Mouse (Mus musculus) MEL (cell line): ENCODE measurements around the gene Krt4. TPM values are rescaled to one million over a fixed set of nuclear protein-coding genes. Genes with fewer than 3 reads are reported as not detected.

Experiments
- DNase-seq: peaks from one replicate; pipeline ENCODE4 v3.0.0; 2011; ENCODE audit warnings: low read depth, low spot score
- H3K27ac ChIP-seq: 2 replicates; pipeline ENCODE4 v1.5.1; 2012; ENCODE audit warnings: low read depth, mild to moderate bottlenecking, control low read depth, low read length, moderate library complexity; ENCODE audit not compliant: control insufficient read depth
- H3K27me3 ChIP-seq, 2 experiments: fragments of 150-350 bp in 1 of 2; sonication (generic) in 1 of 2; 2 replicates each; pipeline ENCODE4 v1.6.1; 2012; ENCODE audit warnings: low read length in 2 of 2, mild to moderate bottlenecking in 2 of 2, improper control_type of control experiment in 1 of 2, moderate library complexity in 1 of 2; ENCODE audit not compliant: insufficient read depth in 2 of 2, control insufficient read depth in 1 of 2
- H3K36me3 ChIP-seq, 2 experiments: 2 replicates each; pipeline ENCODE4 v1.6.1; 2012 to 2014; ENCODE audit warnings: low read length in 2 of 2, improper control_type of control experiment in 1 of 2, inconsistent platforms in 1 of 2, mild to moderate bottlenecking in 1 of 2; ENCODE audit not compliant: insufficient read depth in 2 of 2, control insufficient read depth in 1 of 2
- H3K4me1 ChIP-seq, 2 experiments: fragments of 150-350 bp in 1 of 2; sonication (generic) in 1 of 2; 2 replicates each; pipeline ENCODE4 v1.6.1; 2012; ENCODE audit warnings: low read length in 2 of 2, improper control_type of control experiment in 1 of 2, mild to moderate bottlenecking in 1 of 2; ENCODE audit not compliant: insufficient read depth in 2 of 2, control insufficient read depth in 1 of 2
- H3K4me3 ChIP-seq, 2 experiments: fragments of 150-350 bp in 1 of 2; sonication (generic) in 1 of 2; 2 replicates each; pipeline ENCODE4 v1.5.1; 2012; ENCODE audit warnings: low read depth in 2 of 2, low read length in 2 of 2, mild to moderate bottlenecking in 2 of 2, moderate library complexity in 2 of 2, control low read depth in 1 of 2, improper control_type of control experiment in 1 of 2; ENCODE audit not compliant: control insufficient read depth in 1 of 2, insufficient read depth in 1 of 2
- H3K79me2 ChIP-seq: 2 replicates; pipeline ENCODE4 v1.6.1; 2012; ENCODE audit warnings: mild to moderate bottlenecking, low read length, moderate library complexity; ENCODE audit not compliant: control insufficient read depth, poor library complexity, insufficient read depth
- H3K9ac ChIP-seq: 2 replicates; pipeline ENCODE4 v1.6.1; 2012; ENCODE audit warnings: low read depth, mild to moderate bottlenecking, control low read depth, low read length, moderate library complexity; ENCODE audit not compliant: control insufficient read depth, poor library complexity, severe bottlenecking
- H3K9me3 ChIP-seq: fragments of 150-350 bp; sonication (generic); replicated peaks from 2 replicates; pipeline ENCODE4 v1.6.1; 2012; ENCODE audit warnings: mild to moderate bottlenecking, low read length, improper control_type of control experiment, moderate library complexity; ENCODE audit not compliant: insufficient read depth
- CHD2 ChIP-seq: IDR thresholded peaks from 2 replicates; pipeline ENCODE4 v1.6.1; 2011; ENCODE audit warnings: low read length, improper control_type of control experiment
- ELF1 ChIP-seq: IDR thresholded peaks from 2 replicates; pipeline ENCODE4 v1.6.1; 2014; ENCODE audit warnings: low read depth, mild to moderate bottlenecking, inconsistent platforms, low read length, improper control_type of control experiment, moderate library complexity
- EP300 ChIP-seq, 2 experiments: IDR thresholded peaks; 2 replicates each; pipeline ENCODE4 v1.6.1; 2011; ENCODE audit warnings: improper control_type of control experiment in 2 of 2, low read length in 2 of 2, low read depth in 1 of 2, mild to moderate bottlenecking in 1 of 2
- ETS1 ChIP-seq: IDR thresholded peaks from 2 replicates; pipeline ENCODE4 v1.6.1; 2012; ENCODE audit warnings: low read depth, mild to moderate bottlenecking, inconsistent platforms, low read length, improper control_type of control experiment, moderate library complexity
- GABPA ChIP-seq: IDR thresholded peaks from 2 replicates; pipeline ENCODE4 v1.6.1; 2012; ENCODE audit warnings: low read depth, mild to moderate bottlenecking, inconsistent platforms, low read length, improper control_type of control experiment, moderate library complexity
- GATA1 ChIP-seq: IDR thresholded peaks from 2 replicates; pipeline ENCODE4 v1.6.1; 2011; ENCODE audit warnings: low read depth, low read length, improper control_type of control experiment
- HCFC1 ChIP-seq: IDR thresholded peaks from 2 replicates; pipeline ENCODE4 v1.6.1; 2012; ENCODE audit warnings: low read depth, mild to moderate bottlenecking, inconsistent platforms, low read length, improper control_type of control experiment, moderate library complexity
- JUND ChIP-seq: IDR thresholded peaks from 2 replicates; pipeline ENCODE4 v1.6.1; 2011; ENCODE audit warnings: low read depth, mild to moderate bottlenecking, improper control_type of control experiment, low read length
- KAT2A ChIP-seq: conservative IDR thresholded peaks from 2 replicates; pipeline ENCODE4 v1.6.1; 2012; ENCODE audit warnings: low read depth, low read length, improper control_type of control experiment, inconsistent platforms
- MAFK ChIP-seq: IDR thresholded peaks from 2 replicates; pipeline ENCODE4 v1.6.1; 2011; ENCODE audit warnings: low read depth, mild to moderate bottlenecking, low read length, improper control_type of control experiment, borderline replicate concordance
- MAX ChIP-seq: IDR thresholded peaks from 2 replicates; pipeline ENCODE4 v1.6.1; 2011; ENCODE audit warnings: low read length, improper control_type of control experiment
- MAZ ChIP-seq: IDR thresholded peaks from 2 replicates; pipeline ENCODE4 v1.6.1; 2012; ENCODE audit warnings: low read depth, mild to moderate bottlenecking, inconsistent platforms, low read length, improper control_type of control experiment
- MEF2A ChIP-seq: IDR thresholded peaks from 2 replicates; pipeline ENCODE4 v1.6.1; 2014; ENCODE audit warnings: low read depth, mild to moderate bottlenecking, inconsistent platforms, low read length, improper control_type of control experiment; ENCODE audit not compliant: poor library complexity, insufficient replicate concordance, severe bottlenecking; ENCODE audit errors: extremely low read depth
- MXI1 ChIP-seq: IDR thresholded peaks from 2 replicates; pipeline ENCODE4 v1.6.1; 2011; ENCODE audit warnings: mild to moderate bottlenecking, low read depth, low read length, improper control_type of control experiment
- MYC ChIP-seq: IDR thresholded peaks from 2 replicates; pipeline ENCODE4 v1.6.1; 2011; ENCODE audit warnings: low read depth, mild to moderate bottlenecking, low read length, improper control_type of control experiment, moderate library complexity
- NRF1 ChIP-seq: IDR thresholded peaks from 2 replicates; pipeline ENCODE4 v1.6.1; 2014; ENCODE audit warnings: low read depth, mild to moderate bottlenecking, inconsistent platforms, low read length, improper control_type of control experiment, moderate library complexity; ENCODE audit not compliant: poor library complexity, insufficient read depth, severe bottlenecking
- POLR2A ChIP-seq, 2 experiments: IDR thresholded peaks; 2 replicates each; pipeline ENCODE4 v1.6.1; 2011 to 2012; ENCODE audit warnings: low read length in 2 of 2, mild to moderate bottlenecking in 2 of 2, control low read depth in 1 of 2, improper control_type of control experiment in 1 of 2, low read depth in 1 of 2, moderate library complexity in 1 of 2; ENCODE audit not compliant: control insufficient read depth in 1 of 2, insufficient read depth in 1 of 2, poor library complexity in 1 of 2
- POLR2AphosphoS2 ChIP-seq: IDR thresholded peaks from 2 replicates; pipeline ENCODE4 v1.6.1; 2011; ENCODE audit warnings: low read length, improper control_type of control experiment
- POLR2AphosphoS5 ChIP-seq: IDR thresholded peaks from 2 replicates; pipeline ENCODE4 v1.6.1; 2012; ENCODE audit warnings: low read depth, borderline replicate concordance, mild to moderate bottlenecking, inconsistent platforms, low read length, moderate library complexity, mixed read lengths
- RCOR1 ChIP-seq: IDR thresholded peaks from 2 replicates; pipeline ENCODE4 v1.6.1; 2012; ENCODE audit warnings: low read depth, mild to moderate bottlenecking, inconsistent platforms, low read length, improper control_type of control experiment
- SIN3A ChIP-seq: IDR thresholded peaks from 2 replicates; pipeline ENCODE4 v1.6.1; 2012; ENCODE audit warnings: low read length, improper control_type of control experiment, inconsistent platforms
- TAL1 ChIP-seq: IDR thresholded peaks from 2 replicates; pipeline ENCODE4 v1.6.1; 2012; ENCODE audit warnings: mild to moderate bottlenecking, inconsistent platforms, low read length, moderate library complexity, mixed read lengths
- TBP ChIP-seq: IDR thresholded peaks from 2 replicates; pipeline ENCODE4 v1.8.0; 2011; ENCODE audit warnings: low read depth, low read length, improper control_type of control experiment
- TCF12 ChIP-seq: IDR thresholded peaks from 2 replicates; pipeline ENCODE4 v1.6.1; 2014; ENCODE audit warnings: low read depth, mild to moderate bottlenecking, inconsistent platforms, low read length, improper control_type of control experiment, moderate library complexity
- UBTF ChIP-seq: IDR thresholded peaks from 2 replicates; pipeline ENCODE4 v1.6.1; 2012; ENCODE audit warnings: low read depth, mild to moderate bottlenecking, inconsistent platforms, low read length, improper control_type of control experiment, moderate library complexity, borderline replicate concordance; ENCODE audit not compliant: insufficient read depth
- USF1 ChIP-seq: IDR thresholded peaks from 2 replicates; pipeline ENCODE4 v1.6.1; 2014; ENCODE audit warnings: low read depth, mild to moderate bottlenecking, inconsistent platforms, low read length, improper control_type of control experiment, moderate library complexity
- ZC3H11A ChIP-seq: IDR thresholded peaks from 2 replicates; pipeline ENCODE4 v1.6.1; 2012; ENCODE audit warnings: low read depth, mild to moderate bottlenecking, inconsistent platforms, low read length, improper control_type of control experiment
- ZKSCAN1 ChIP-seq: IDR thresholded peaks from 2 replicates; pipeline ENCODE4 v1.6.1; 2012; ENCODE audit warnings: low read depth, mild to moderate bottlenecking, inconsistent platforms, low read length, improper control_type of control experiment, moderate library complexity
- ZNF384 ChIP-seq: IDR thresholded peaks from 2 replicates; pipeline ENCODE4 v1.6.1; 2012; ENCODE audit warnings: low read depth, mild to moderate bottlenecking, inconsistent platforms, low read length, improper control_type of control experiment
- polyA plus RNA-seq, 2 experiments: library from polyadenylated mRNA; stranded (reverse) in 1 of 2; unstranded in 1 of 2; fragments of >175 nt in 1 of 2; fragments of >200 nt in 1 of 2; gene quantifications; 2 replicates each; pipeline versions ENCODE4 v1.2.1 to v1.2.4; 2012; ENCODE audit warnings: low replicate concordance in 2 of 2, low read depth in 1 of 2; ENCODE audit not compliant: insufficient read length in 2 of 2, insufficient read depth in 1 of 2, missing spikeins in 1 of 2
- total RNA-seq: library from RNA; depleted of rRNA; stranded (reverse); fragments of 300-350 nt; gene quantifications from 2 replicates; pipeline ENCODE4 v1.2.3, GENCODE M21; 2012

Krt4 gene
- total and polyA plus RNA-seq, 3 experiments = not detected

GRCm38 (mm10) chr15:101874383-101874782, 50.2 kb downstream of the Krt4 start:
- no peak overlapping the region for H3K27ac ChIP-seq
- H3K36me3 ChIP-seq = peaks cover 0 to 4% of the 10 kb centered on the region in 2 experiments; a peak in 1 of 4 replicates
- H3K79me2 ChIP-seq = no peaks in the 10 kb centered on the region
- TF ChIP-seq POLR2AphosphoS5 (no peak), MXI1 (no peak), SIN3A (no peak), MYC (no peak), TBP (no peak), RCOR1 (no peak), ETS1 (no peak), ZNF384 (no peak), ELF1 (no peak), MAZ (no peak), ZC3H11A (no peak), GABPA (no peak), KAT2A (no peak), POLR2A (IDR thresholded peaks at IDR 0.05; ENCODE audit: control insufficient read depth in 1 of 2, insufficient read depth in 1 of 2, low read depth in 1 of 2, low read length in 2 of 2, poor library complexity in 1 of 2) (no peak), POLR2AphosphoS2 (no peak), NRF1 (no peak), TAL1 (no peak), MEF2A (no peak), CHD2 (no peak), GATA1 (no peak)
- H3K9ac ChIP-seq = no peak overlapping the region
- H3K4me1 ChIP-seq = no peaks in the 10 kb centered on the region
- H3K4me3 ChIP-seq = no peak overlapping the region
- peaks cover 3 to 7% of the 10 kb centered on the region in 2 experiments for H3K27me3 ChIP-seq
- no peaks in the 10 kb centered on the region for H3K9me3 ChIP-seq
- DNase-seq = no peak

- no peaks in the 10 kb centered on the region for H3K79me2 ChIP-seq
- no peak overlapping the region for H3K4me3 ChIP-seq
- DNase-seq = no peak
- H3K4me1 ChIP-seq = no peaks in the 10 kb centered on the region
- H3K9me3 ChIP-seq = no peaks in the 10 kb centered on the region
- H3K27me3 ChIP-seq = peaks cover 3 to 7% of the 10 kb centered on the region in 2 experiments
- H3K9ac ChIP-seq = no peak overlapping the region
- no peak overlapping the region for H3K27ac ChIP-seq
- peaks cover 0 to 4% of the 10 kb centered on the region in 2 experiments; a peak in 1 of 4 replicates for H3K36me3 ChIP-seq
- TF ChIP-seq MXI1 = no peak
- TF ChIP-seq ELF1 = no peak
- no peak for TF ChIP-seq ZKSCAN1
- TF ChIP-seq POLR2AphosphoS2 = no peak
- TF ChIP-seq HCFC1 = no peak
- no peak for TF ChIP-seq POLR2AphosphoS5
- no peak for TF ChIP-seq MAFK
- TF ChIP-seq JUND = no peak
- TF ChIP-seq UBTF = no peak
- TF ChIP-seq TAL1 = no peak
- no peak for TF ChIP-seq TCF12
- no peak for TF ChIP-seq USF1
- no peak for TF ChIP-seq EP300 (IDR thresholded peaks at IDR 0.05; ENCODE audit: low read depth in 1 of 2, low read length in 2 of 2)
- TF ChIP-seq GATA1 = no peak
- TF ChIP-seq MAX = no peak
Observed at GRCm38 (mm10) chr15:101873231-101873630, 51.3 kb downstream of the Krt4 start.
